Mouse (Mus musculus): ENCODE measurements around the gene Ube3b.

DNA sequence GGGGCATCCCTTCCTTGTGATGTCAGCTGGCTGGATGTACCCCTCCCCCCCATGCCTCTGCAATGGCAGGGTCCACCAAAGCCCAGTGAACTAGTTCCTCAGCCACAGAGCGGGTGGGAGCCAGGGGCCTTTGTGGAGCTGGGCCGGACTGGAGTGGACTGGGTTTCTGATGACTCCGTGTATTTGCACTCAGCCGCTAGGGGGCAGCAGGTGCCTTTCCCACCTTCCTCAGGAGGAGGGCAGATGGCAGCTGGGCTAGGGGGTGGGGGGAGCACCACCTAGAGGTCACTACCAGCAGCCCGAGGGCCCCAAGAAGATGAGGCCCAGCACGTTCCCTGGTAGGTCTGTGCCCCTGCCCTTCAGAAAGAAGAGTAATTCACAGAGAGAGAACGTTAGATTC is 80.8 kb downstream of the Ube3b start:
- TF ChIP-seq ETS1 (conservative IDR thresholded peaks at IDR 0.05; ENCODE audit: low read depth, low read length) (no peak), RCOR1 (conservative IDR thresholded peaks at IDR 0.05; ENCODE audit: low read depth, low read length) (no peak), UBTF (IDR thresholded peaks at IDR 0.05; ENCODE audit: low read depth, low read length) (no peak), MAZ (IDR thresholded peaks at IDR 0.05; ENCODE audit: low read depth, low read length) (peak; percentile 68), CTCF (conservative IDR thresholded peaks at IDR 0.05 in 1 of 2, IDR thresholded peaks at IDR 0.05 in 1 of 2; ENCODE audit: low read depth in 2 of 2, low read length in 2 of 2) (peak; percentile 30 to 98; a peak in 3 of 4 replicates), EP300 (IDR thresholded peaks at IDR 0.05; ENCODE audit: low read length) (no peak), ZMIZ1 (IDR thresholded peaks at IDR 0.05; ENCODE audit: low read depth, low read length) (no peak), RAD21 (IDR thresholded peaks at IDR 0.05; ENCODE audit: low read depth, low read length) (peak; percentile 81), POLR2AphosphoS2 (IDR thresholded peaks at IDR 0.05; ENCODE audit: low read depth, low read length) (no peak), MAFK (IDR thresholded peaks at IDR 0.05; ENCODE audit: insufficient replicate concordance, low read length) (peak; percentile 57; the same call in 1 of the 2 replicates)

All from CH12.LX (cell line).